Mouse (Mus musculus) embryonic facial prominence, embryonic 11.5 days (tissue): ENCODE results near the gene Morn2. TPM values are rescaled to one million over a fixed set of nuclear protein-coding genes. Genes with fewer than 3 reads are reported as not detected.

Source experiments
- ATAC-seq: fragments of 200-750 bp; cut with Nextera tagmentation; replicated peaks from 2 replicates; pipeline ENCODE4 v1.8.0; 2017; ENCODE audit warnings: low read depth; ENCODE audit not compliant: insufficient number of reproducible peaks, low FRiP score, low TSS enrichment
- DNase-seq: peaks from one replicate; pipeline ENCODE4 v3.0.0-alpha.2; 2015; ENCODE audit warnings: low spot score
- H3K27ac ChIP-seq: fragments of 300-500 bp; sonication (generic); replicated peaks from 2 replicates; pipeline ENCODE4 v1.5.1; 2014; ENCODE audit warnings: mild to moderate bottlenecking, low read depth, low read length, control low read depth
- H3K27me3 ChIP-seq: fragments of 300-500 bp; sonication (generic); 2 replicates; pipeline ENCODE4 v1.6.1; 2014; ENCODE audit warnings: mild to moderate bottlenecking, low read length, moderate library complexity, mixed read lengths; ENCODE audit not compliant: control insufficient read depth, insufficient read depth
- H3K36me3 ChIP-seq: fragments of 300-500 bp; sonication (generic); replicated peaks from 2 replicates; pipeline ENCODE4 v1.6.1; 2014; ENCODE audit warnings: low read depth, mild to moderate bottlenecking, low read length, moderate library complexity, mixed read lengths; ENCODE audit not compliant: control insufficient read depth, insufficient read depth
- H3K4me1 ChIP-seq: fragments of 300-500 bp; sonication (generic); 2 replicates; pipeline ENCODE4 v1.6.1; 2014; ENCODE audit warnings: low read length, mixed read lengths; ENCODE audit not compliant: control insufficient read depth, insufficient read depth
- H3K4me2 ChIP-seq: fragments of 300-500 bp; sonication (generic); 2 replicates; pipeline ENCODE4 v1.6.1; 2014; ENCODE audit warnings: low read depth, mild to moderate bottlenecking, control low read depth, low read length, moderate library complexity
- H3K4me3 ChIP-seq: fragments of 300-500 bp; sonication (generic); 2 replicates; pipeline ENCODE4 v1.5.1; 2014; ENCODE audit warnings: low read depth, low read length, control low read depth
- H3K9ac ChIP-seq: fragments of 300-500 bp; sonication (generic); replicated peaks from 2 replicates; pipeline ENCODE4 v1.6.1; 2014; ENCODE audit warnings: mild to moderate bottlenecking, control low read depth, low read length
- H3K9me3 ChIP-seq: fragments of 300-500 bp; sonication (generic); replicated peaks from 2 replicates; pipeline ENCODE4 v1.6.1; 2016; ENCODE audit warnings: mild to moderate bottlenecking, low read length, inconsistent platforms, mixed read lengths; ENCODE audit not compliant: control insufficient read depth
- WGBS: fragments of 180-500 bp; shearing (Covaris S2); extraction: QIAGEN DNeasy Blood & Tissue Kit; methylation state at CpG from one replicate; pipeline ENCODE4 v1.1.7; 2014; 5-methylcytosine and 5-hydroxymethylcytosine counted together
- polyA plus RNA-seq: library from polyadenylated mRNA; unstranded; fragments of >200 nt; fragmentation: Nextera tagmentation; extraction: Ambion mirVana; gene quantifications from 2 replicates; pipeline ENCODE4 v1.2.1, GENCODE M21; 2014

Gene Morn2
- polyA plus RNA-seq, 1 experiment from 2014 or later: 22.4 TPM

- Histone ChIP-seq H3K4me1 (no peaks in the 10 kb centered on the region), H3K27me3 (no peaks in the 10 kb centered on the region), H3K36me3 (no peaks in the 10 kb centered on the region), H3K4me2 (no peak overlapping the region), H3K9ac (no peak overlapping the region), H3K9me3 (no peaks in the 10 kb centered on the region), H3K27ac (no peak overlapping the region), H3K4me3 (no peak overlapping the region)
- no peak for DNase-seq
- WGBS: 59% methylated on average over 5 of the region's 5 CpGs
- ATAC-seq: no peak
Observed at GRCm38 (mm10) chr17:80325456-80325855, 35.5 kb downstream of the Morn2 start.

DNA sequence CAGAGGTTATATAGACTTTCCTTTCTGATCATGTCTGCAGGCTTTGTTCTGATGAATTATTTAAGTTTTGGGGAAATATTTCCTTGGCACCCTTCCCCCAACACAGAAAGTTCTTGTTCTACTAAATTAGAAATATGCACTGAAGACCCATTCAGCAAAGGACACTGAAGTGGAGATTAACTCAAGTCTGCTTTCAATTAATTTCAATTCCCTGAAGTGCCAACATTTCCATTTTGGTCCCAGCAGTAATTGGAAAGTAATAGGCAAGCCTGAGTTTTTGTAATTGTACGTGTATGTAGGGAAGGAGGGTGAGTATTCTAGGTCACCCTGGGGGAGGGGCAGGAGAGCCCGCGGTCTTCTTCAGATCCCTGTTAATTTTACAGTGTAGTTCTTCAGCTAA is 36.4 kb downstream of the Morn2 start:
- Histone ChIP-seq H3K36me3 (no peaks in the 10 kb centered on the region), H3K9ac (no peak overlapping the region), H3K9me3 (no peaks in the 10 kb centered on the region), H3K27ac (no peak overlapping the region), H3K4me2 (no peak overlapping the region), H3K27me3 (no peaks in the 10 kb centered on the region), H3K4me3 (no peak overlapping the region), H3K4me1 (no peaks in the 10 kb centered on the region)
- DNase-seq: no peak
- no peak for ATAC-seq
- 45% methylated on average over 3 of the region's 3 CpGs for WGBS

GRCm38 (mm10) chr17:80332386-80332785 is 42.4 kb downstream of the Morn2 start:
- H3K9me3 ChIP-seq: no peaks in the 10 kb centered on the region
- WGBS: 83% methylated on average over 2 of the region's 2 CpGs
- DNase-seq: no peak
- no peaks in the 10 kb centered on the region for H3K36me3 ChIP-seq
- no peak overlapping the region for H3K4me3 ChIP-seq
- H3K27me3 ChIP-seq: no peaks in the 10 kb centered on the region
- no peak for ATAC-seq
- no peak overlapping the region for H3K27ac ChIP-seq
- no peak overlapping the region for H3K9ac ChIP-seq
- no peak overlapping the region for H3K4me2 ChIP-seq
- no peaks in the 10 kb centered on the region for H3K4me1 ChIP-seq

GRCm38 (mm10) chr17:80345277-80345676 is 55.3 kb downstream of the Morn2 start:
- Histone ChIP-seq H3K27me3 (no peaks in the 10 kb centered on the region), H3K36me3 (no peaks in the 10 kb centered on the region), H3K9me3 (no peaks in the 10 kb centered on the region), H3K9ac (no peak overlapping the region), H3K4me3 (no peak overlapping the region), H3K4me2 (no peak overlapping the region), H3K27ac (no peak overlapping the region), H3K4me1 (no peaks in the 10 kb centered on the region)
- DNase-seq (peak; percentile 44), ATAC-seq (no peak)
- 75% methylated on average over 4 of the region's 4 CpGs for WGBS

DNA sequence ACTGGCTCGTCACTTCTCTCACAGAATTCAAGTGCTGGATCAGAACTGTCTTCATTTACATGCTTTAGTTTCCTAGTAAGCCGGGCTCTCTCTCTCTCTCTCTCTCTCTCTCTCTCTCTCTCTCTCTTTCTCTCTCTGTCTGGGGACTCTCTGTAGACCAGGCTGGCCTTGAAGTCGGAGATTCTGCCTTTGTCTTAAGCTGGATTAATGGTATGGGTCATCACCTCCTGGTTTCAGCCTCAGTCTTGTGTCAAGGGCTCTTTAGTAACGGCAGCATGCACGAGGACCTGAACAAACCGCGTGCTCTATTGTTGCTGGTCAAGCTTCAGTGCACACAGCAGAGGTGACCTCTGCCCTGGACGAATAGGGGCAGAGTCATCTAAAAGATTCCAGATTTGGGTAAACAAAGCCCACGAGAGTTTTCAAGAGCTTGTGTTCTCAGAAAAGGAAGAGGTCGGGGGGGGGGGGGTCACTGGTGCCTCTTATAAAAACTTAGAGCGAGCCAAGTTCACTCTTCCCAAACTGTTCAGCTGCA is 56.7 kb downstream of the Morn2 start:
- DNase-seq (peak; percentile 4), ATAC-seq (no peak)
- Histone ChIP-seq H3K27me3 (no peaks in the 10 kb centered on the region), H3K4me2 (no peak overlapping the region), H3K9me3 (no peaks in the 10 kb centered on the region), H3K27ac (no peak overlapping the region), H3K4me1 (no peaks in the 10 kb centered on the region), H3K36me3 (no peaks in the 10 kb centered on the region), H3K4me3 (no peak overlapping the region), H3K9ac (no peak overlapping the region)
- WGBS: 34% methylated on average over 11 of the region's 11 CpGs

Other genes starting within 250 kb of the Morn2 start
- 114 and 127 TPM in 2 replicates for gene Hnrnpll, start 227.9 kb upstream of the Morn2 start, polyA plus RNA-seq
- gene Galm, start 162.7 kb upstream of the Morn2 start, polyA plus RNA-seq: 22.3 and 26.1 TPM in 2 replicates
- gene Srsf7, start 82.9 kb upstream of the Morn2 start, polyA plus RNA-seq: 972 and 1,051 TPM in 2 replicates
- 0.14 TPM in 1 of 2 replicates, not detected in the other for gene Ttc39d, start 82.7 kb upstream of the Morn2 start, polyA plus RNA-seq
- gene Gemin6, start 65.8 kb upstream of the Morn2 start, polyA plus RNA-seq: 49.4 and 53.3 TPM in 2 replicates
- gene Dhx57, start 273 bp downstream of the Morn2 start, polyA plus RNA-seq: 19.1 and 20.8 TPM in 2 replicates
- gene Arhgef33, start 17.2 kb downstream of the Morn2 start, polyA plus RNA-seq: 0.72 and 1.1 TPM in 2 replicates
- 1.6 and 2.2 TPM in 2 replicates for gene Gm10190, start 83.3 kb downstream of the Morn2 start, polyA plus RNA-seq
- 8.4 and 9.1 TPM in 2 replicates for gene Sos1, start 190.2 kb downstream of the Morn2 start, polyA plus RNA-seq